ENCODE assay signal across 18 mouse cellular contexts in genomic region chr1:126405543-126405942, GRCm38 (mm10).
"Had no signal": no experiment of that assay in that cellular context is flagged by ENCODE, and none has a peak within 500 bp of the region (broad histone marks: within the 10 kb centered on the region; RNA-seq: fewer than 3 reads in every experiment).

No protein-coding gene starts in this region.

- ATAC-seq: forebrain, embryonic 16.5 days; hindbrain, embryonic 16.5 days; inflammation-experienced regulatory T-cells, adult 6 months; intestine, embryonic 15.5 days; intestine, postnatal 0 days; liver, embryonic 12.5 days had no signal

- DNase-seq: gastrocnemius, adult 2 months; gastrocnemius, postnatal 10 days; gastrocnemius, postnatal 25 days; heart, adult 2 months; heart, postnatal 14 days; heart, postnatal 36 days; kidney, adult 18-20 months; kidney, adult 8-10 months; kidney, postnatal 10 days; kidney, postnatal 25 days; kidney, postnatal 4 days; left cerebral cortex, postnatal 4 days had no signal
